Mouse (Mus musculus) cerebellum, adult 18-20 months (tissue): Measurements from ENCODE around the gene Susd2.

Experiments
- DNase-seq, 2 experiments: peaks; one replicate each; pipeline ENCODE4 v3.0.0; 2021

The Susd2 gene

GRCm38 (mm10) chr10:75643741-75644343, at the start of gene Susd2:
Gene Susd2 (minus strand): TSS chr10:75644008.
- peak; percentile 88 for DNase-seq

GRCm38 (mm10) chr10:75688598-75688997, 44.8 kb upstream of the Susd2 start:
- no peak for DNase-seq

DNA sequence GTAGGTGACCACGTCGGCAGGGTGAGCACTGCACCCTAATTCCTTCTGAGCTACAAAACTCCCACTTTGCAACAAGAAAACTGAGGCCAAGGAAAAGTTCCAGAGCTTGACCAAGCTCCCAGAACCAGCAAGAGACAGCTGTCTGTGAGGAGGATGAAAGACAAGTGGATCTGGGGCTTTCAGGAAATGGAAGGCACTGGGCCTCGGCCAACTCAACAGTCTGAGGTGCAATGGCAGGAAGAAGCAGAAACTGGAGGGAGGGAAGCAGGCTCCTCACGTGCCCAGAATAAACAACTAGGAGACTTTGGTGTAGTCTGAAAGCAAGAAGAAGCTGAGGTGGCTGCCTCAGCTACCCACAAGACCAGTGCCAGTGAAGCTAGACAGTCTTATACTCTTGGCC, 42.9 kb upstream of the Susd2 start:
- DNase-seq: no peak

GRCm38 (mm10) chr10:75684035-75685004, 40.5 kb upstream of the Susd2 start:
- DNase-seq: no peak

DNA sequence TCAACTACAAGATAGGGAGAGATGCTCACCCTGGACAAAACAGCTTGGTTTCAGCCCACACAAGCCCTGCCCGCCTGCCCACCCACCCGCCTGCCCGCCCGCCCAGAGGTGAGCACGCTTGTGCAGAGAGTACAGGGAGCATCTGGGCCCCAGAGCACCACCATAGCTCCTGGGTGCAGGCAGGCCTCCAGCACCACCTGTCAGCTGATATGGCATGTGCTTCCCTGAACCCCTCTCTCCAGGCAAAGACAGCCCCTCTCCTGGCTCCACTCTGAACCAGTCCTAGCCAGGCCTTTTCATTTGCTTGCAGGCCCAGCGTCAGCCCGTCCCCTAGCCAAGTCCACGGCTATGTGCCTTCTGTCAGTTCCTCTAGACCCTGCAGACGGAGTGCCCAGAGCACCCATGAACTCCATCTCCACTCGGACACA, 36.8 kb upstream of the Susd2 start:
- peak; percentile 46 to 54 for DNase-seq

DNA sequence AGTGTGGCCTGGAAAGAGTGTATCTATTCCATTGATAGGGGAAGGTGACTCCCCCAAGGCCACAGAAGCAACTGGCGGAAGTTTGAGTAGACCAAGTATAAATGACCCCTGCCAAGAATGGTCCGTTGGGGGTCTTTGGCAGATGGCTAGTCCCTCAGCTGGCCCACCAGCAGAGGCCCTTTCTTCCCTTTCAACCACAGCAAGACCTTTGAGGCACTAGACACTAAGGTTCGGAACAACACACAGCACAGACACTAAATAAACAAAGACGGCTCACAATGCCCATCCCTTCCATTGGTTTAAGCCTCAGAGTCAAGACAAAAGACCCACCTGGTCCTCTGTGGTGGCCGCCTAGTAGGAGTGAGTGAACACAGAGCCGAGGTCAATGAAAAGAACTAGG, 35.4 kb upstream of the Susd2 start:
- DNase-seq: no peak

DNA sequence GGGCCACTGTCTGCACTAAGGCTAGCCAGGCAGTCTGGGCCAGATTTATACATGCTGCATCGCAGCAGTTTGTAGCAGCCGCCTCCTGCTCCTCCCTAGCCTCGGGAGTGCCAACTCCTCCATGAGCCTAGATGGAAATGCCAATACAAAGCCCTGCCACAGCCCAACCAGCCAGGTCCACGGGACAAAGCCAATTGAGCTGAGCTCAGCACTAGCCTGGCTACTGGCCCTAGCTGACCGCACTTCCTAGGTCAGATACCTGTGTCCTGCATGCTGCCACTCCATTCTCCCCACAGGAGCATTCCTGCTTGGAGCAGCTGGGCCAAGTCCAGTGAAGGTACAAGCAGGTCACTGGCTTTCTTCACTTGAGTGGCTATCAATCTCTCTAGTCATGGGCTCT, 34.2 kb upstream of the Susd2 start:
- DNase-seq: peak; percentile 72 to 81

DNA sequence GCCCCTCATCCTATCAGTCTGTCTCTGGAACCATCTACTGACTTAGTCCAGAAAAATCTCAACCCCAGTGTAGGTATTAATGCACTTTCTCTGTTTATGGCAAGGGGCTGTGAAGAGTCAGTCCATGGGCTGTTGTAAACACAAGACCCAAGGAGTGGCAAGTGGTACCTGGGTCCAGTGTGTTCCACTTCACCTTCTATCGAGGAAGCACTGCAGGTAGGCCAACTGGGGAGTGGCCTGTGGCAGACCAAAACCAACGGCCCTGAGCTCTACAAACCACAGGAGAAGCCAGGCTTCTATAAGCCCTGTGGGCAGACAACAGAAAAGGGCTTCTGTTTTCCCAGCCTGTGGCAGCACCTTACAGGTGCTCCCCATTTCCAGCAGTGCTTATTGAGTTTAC, 33.8 kb upstream of the Susd2 start:
- DNase-seq: no peak

- DNase-seq: no peak
Observed at GRCm38 (mm10) chr10:75676819-75677565, 33.2 kb upstream of the Susd2 start.

GRCm38 (mm10) chr10:75676286-75676685, 32.5 kb upstream of the Susd2 start:
- no peak for DNase-seq

- DNase-seq: no peak
Observed at GRCm38 (mm10) chr10:75675594-75675993, 31.8 kb upstream of the Susd2 start.

- DNase-seq: no peak
Observed at GRCm38 (mm10) chr10:75669936-75670335, 26.1 kb upstream of the Susd2 start.

DNA sequence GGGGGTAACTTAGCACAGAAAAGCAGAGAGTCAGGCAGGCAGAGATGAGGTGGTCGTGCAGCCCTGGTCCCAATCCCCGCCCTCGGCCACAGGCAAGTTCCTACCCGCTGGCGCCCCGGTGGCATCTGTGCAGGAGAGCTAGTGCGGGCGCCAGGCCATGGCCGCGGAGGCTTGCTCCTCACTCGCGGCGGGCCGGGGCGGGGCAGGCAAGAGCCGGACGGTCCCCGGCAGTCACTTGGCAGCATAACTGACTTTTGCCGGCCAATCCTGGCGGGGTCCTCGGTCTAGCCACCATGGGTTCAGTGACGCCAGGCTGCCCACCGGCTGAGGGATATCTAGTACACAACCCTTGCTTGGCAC, 24.1 kb upstream of the Susd2 start:
- DNase-seq: peak; percentile 82 to 89

GRCm38 (mm10) chr10:75667115-75667910, 23.5 kb upstream of the Susd2 start:
- DNase-seq: peak; percentile 83 to 86

DNA sequence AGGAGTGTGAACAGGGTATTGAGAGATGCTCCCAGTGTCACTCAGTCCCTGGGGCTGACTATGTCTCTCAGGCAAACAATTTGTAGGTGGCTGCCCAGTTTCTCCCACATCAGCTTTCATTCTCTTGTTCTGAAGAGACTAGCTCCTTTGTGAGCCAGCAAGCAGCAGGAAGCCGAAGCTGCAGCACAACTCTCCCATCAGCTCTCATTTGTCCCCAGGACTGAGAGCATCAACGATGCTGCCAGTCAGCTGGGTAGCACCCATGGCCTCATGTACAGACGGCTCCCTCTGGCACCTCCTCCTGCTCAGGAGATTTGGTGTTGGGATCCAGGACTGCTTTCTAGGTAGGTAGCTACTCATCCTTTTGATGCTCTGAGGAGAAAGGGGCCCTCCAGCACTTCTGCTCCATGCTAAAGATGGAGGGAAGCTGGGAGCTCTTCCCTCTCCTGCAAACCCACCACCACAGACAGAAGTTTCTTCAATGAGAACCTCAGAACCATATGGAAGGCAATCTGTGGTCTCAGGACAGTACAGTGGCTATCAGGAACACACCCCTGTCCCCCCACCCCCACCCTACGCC, 22.7 kb upstream of the Susd2 start:
- peak; percentile 53 to 57 for DNase-seq

DNA sequence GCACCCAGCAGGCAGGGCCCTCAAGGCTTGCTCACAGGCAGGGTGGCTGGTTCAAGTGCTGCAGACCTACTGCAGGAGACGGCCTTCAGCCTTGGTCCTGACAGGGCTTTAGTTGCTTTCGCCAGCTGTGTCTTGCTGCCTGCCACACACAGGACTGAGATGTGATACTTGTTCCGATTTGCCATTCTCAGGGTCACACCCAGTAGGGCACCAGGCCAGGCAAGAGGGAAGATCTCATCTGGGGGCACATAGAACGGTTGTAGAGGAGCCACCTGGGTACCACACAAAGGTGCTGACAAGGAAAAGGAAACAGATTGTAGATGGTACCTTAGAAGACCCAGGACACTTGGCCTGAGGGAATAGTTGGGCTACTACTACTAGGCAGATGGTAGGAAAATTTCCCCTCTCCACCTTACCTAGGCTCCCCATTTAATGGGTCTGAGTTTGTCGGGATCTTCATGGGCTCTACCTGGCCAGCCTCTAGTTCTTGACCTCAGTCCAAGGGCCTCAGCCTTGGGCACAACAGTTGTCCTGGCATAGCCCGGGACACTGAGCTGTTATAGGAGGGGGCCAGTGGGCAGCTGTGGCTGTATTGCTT, 21.0 kb upstream of the Susd2 start:
- DNase-seq: peak; percentile 33 to 41

DNA sequence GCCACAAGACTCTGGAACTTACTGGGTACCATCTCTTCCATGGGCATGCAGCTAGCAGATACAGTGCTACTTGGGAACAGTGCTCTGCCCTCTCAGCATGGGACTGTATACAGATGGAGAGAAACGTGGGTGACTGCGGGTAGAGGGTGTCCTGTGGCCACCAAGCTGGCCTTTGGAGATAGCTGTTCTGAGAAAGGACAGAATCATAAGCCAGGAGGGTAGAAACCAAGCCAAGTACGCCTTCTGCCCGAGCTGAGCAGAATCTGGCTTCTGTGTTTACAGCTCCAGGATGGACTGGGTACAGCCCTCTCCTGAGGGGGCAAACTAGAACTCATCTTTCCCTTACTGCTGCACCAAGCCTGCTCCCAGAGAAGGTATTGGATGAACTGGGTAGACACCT, 18.8 kb upstream of the Susd2 start:
- peak; percentile 83 to 89 for DNase-seq

GRCm38 (mm10) chr10:75661876-75662275, 18.1 kb upstream of the Susd2 start:
- DNase-seq: peak in 1 of 2 experiments; percentile 37

- peak; percentile 54 to 58 for DNase-seq
Observed at GRCm38 (mm10) chr10:75661381-75661780, 17.6 kb upstream of the Susd2 start.

GRCm38 (mm10) chr10:75657772-75658171, 14.0 kb upstream of the Susd2 start:
- DNase-seq: no peak

DNA sequence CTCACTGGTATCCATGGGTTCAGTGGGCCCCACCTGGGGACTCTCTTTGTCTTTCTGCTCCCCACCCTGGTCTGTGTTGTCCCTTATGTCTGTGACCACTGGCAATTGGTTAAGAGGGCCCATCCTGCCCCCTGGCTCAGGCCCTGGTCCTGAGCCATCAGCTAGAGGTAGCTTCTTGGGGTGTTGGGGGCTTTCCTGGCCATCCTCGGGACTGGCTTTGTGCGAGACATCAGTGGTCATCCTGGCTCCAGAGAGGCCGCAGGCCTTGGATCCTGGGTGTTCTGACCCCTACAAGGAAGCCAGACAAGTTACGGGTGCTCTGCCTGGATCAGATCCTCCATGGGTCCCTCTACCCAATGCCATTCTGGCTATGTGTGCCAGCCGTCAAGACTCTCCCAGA, 13.4 kb upstream of the Susd2 start:
- no peak for DNase-seq

GRCm38 (mm10) chr10:75654053-75654452, 10.2 kb upstream of the Susd2 start:
- no peak for DNase-seq
